10 mouse cellular contexts compared by ENCODE assay signal in the genomic region with DNA sequence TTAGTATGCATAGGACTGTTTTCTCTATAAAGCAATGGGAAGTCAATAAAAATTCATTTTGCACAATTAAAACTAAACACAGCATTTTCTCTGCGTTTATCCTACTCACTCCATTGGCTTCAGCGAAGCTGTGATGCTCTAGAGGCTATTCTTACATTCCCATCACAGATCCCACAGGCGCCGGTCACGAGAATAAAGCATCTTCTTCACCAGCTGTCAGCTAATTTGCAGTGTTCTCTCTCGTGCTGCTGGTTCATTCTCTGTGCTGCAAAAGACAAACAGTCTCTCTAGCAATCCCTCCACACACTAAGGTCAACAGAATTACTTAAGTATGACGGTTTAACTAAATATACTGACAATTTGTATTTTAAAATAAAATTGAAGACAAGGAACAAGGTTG. TPM values are rescaled to one million over a fixed set of nuclear protein-coding genes. Genes with fewer than 3 reads are reported as not detected.
DNase-seq lines count a peak whose midpoint lies in the region; ATAC-seq and TF ChIP-seq lines count a peak whose summit lies in the region.
"Had no signal": no experiment of that assay in that cellular context is flagged by ENCODE, and none has a peak within 500 bp of the region (broad histone marks: within the 10 kb centered on the region; RNA-seq: fewer than 3 reads in every experiment).

No protein-coding gene starts in this region.

- TF ChIP-seq CTCF in hindbrain, postnatal 0 days (IDR thresholded peaks at IDR 0.05; ENCODE audit: low read depth), result no peak

- H3K4me3 ChIP-seq in midbrain, embryonic 11.5 days (ENCODE audit: low read depth, low read length), result no peak overlapping the region
- H3K4me3 ChIP-seq in midbrain, embryonic 10.5 days, result no peak overlapping the region
- H3K4me3 ChIP-seq in hindbrain, postnatal 0 days (ENCODE audit: low read length), result no peak overlapping the region
- no peak overlapping the region for H3K4me3 ChIP-seq in midbrain, embryonic 14.5 days (replicated peaks; ENCODE audit: low read depth, low read length)

- H3K27ac ChIP-seq in midbrain, embryonic 11.5 days (ENCODE audit: low read depth, low read length), result no peak overlapping the region
- no peak overlapping the region for H3K27ac ChIP-seq in midbrain, embryonic 10.5 days (replicated peaks)
- H3K27ac ChIP-seq in hindbrain, postnatal 0 days, result no peak overlapping the region
- no peak overlapping the region for H3K27ac ChIP-seq in midbrain, embryonic 14.5 days (replicated peaks; ENCODE audit: low read depth, low read length)

- 0 out of 2 replicates have a peak, but pooled peaks have one; percentile 10 for ATAC-seq in midbrain, embryonic 11.5 days (ENCODE audit: low FRiP score)
- ATAC-seq in hindbrain, postnatal 0 days, result 0 out of 2 replicates have a peak, but pooled peaks have one; percentile 55
- no peak for ATAC-seq in midbrain, embryonic 14.5 days (ENCODE audit: low FRiP score, low TSS enrichment)
- ATAC-seq in inflammation-experienced regulatory T-cells, adult 6 months, result no peak

- no peak overlapping the region for H3K4me2 ChIP-seq in midbrain, embryonic 11.5 days
- no peak overlapping the region for H3K4me2 ChIP-seq in hindbrain, postnatal 0 days (ENCODE audit: low read depth, low read length)
- H3K4me2 ChIP-seq in midbrain, embryonic 14.5 days (ENCODE audit: low read length), result no peak overlapping the region

- no peaks in the 10 kb centered on the region for H3K27me3 ChIP-seq in midbrain, embryonic 11.5 days (ENCODE audit: control insufficient read depth, insufficient read depth, low read length)
- H3K27me3 ChIP-seq in midbrain, embryonic 10.5 days (ENCODE audit: low read depth, poor library complexity, severe bottlenecking), result no peaks in the 10 kb centered on the region
- no peaks in the 10 kb centered on the region for H3K27me3 ChIP-seq in hindbrain, postnatal 0 days (ENCODE audit: insufficient read depth, low read length)
- H3K27me3 ChIP-seq in midbrain, embryonic 14.5 days (ENCODE audit: control insufficient read depth, insufficient read depth, low read length), result no peaks in the 10 kb centered on the region
- H3K27me3 ChIP-seq: CH12.LX had no signal

- H3K4me1 ChIP-seq in midbrain, embryonic 11.5 days (ENCODE audit: control insufficient read depth, insufficient read depth, low read length), result no peaks in the 10 kb centered on the region
- peaks cover 11% of the 10 kb centered on the region; the same call in 1 of the 2 replicates for H3K4me1 ChIP-seq in midbrain, embryonic 10.5 days
- H3K4me1 ChIP-seq in hindbrain, postnatal 0 days (ENCODE audit: insufficient read depth, low read length), result peaks cover 6% of the 10 kb centered on the region; the same call in 1 of the 2 replicates
- H3K4me1 ChIP-seq in midbrain, embryonic 14.5 days (ENCODE audit: control insufficient read depth, insufficient read depth, low read length), result peaks cover 35% of the 10 kb centered on the region

- WGBS in midbrain, embryonic 11.5 days, result 70% methylated on average over 7 of the region's 7 CpGs
- WGBS in midbrain, embryonic 10.5 days, result 79% methylated on average over 7 of the region's 7 CpGs
- WGBS in hindbrain, postnatal 0 days, result 35% methylated on average over 7 of the region's 7 CpGs
- 45% methylated on average over 7 of the region's 7 CpGs for WGBS in midbrain, embryonic 14.5 days

- H3K36me3 ChIP-seq in midbrain, embryonic 11.5 days (ENCODE audit: control insufficient read depth, insufficient read depth, low read length), result no peaks in the 10 kb centered on the region
- H3K36me3 ChIP-seq in midbrain, embryonic 10.5 days, result peaks cover 46% of the 10 kb centered on the region
- no peaks in the 10 kb centered on the region for H3K36me3 ChIP-seq in hindbrain, postnatal 0 days (ENCODE audit: insufficient read depth, low read length)
- H3K36me3 ChIP-seq in midbrain, embryonic 14.5 days (ENCODE audit: control insufficient read depth, insufficient read depth, low read length), result peaks cover 17% of the 10 kb centered on the region; the same call in 1 of the 2 replicates

- no peak for DNase-seq in midbrain, embryonic 11.5 days (ENCODE audit: low spot score, missing footprints)
- no peak for DNase-seq in midbrain, embryonic 10.5 days (ENCODE audit: low spot score)
- peak; percentile 52 for DNase-seq in hindbrain, postnatal 0 days (ENCODE audit: low spot score)
- DNase-seq in midbrain, embryonic 14.5 days, result peak; percentile 46
- no peak for DNase-seq in kidney, postnatal 14 days
- no peak for DNase-seq in adrenal gland, adult 2 months
- DNase-seq in ovary, postnatal 36 days (ENCODE audit: low spot score), result no peak
- DNase-seq: lung, postnatal 10 days had no signal

- H3K9me3 ChIP-seq in midbrain, embryonic 11.5 days (ENCODE audit: control insufficient read depth, low read length), result no peaks in the 10 kb centered on the region
- no peaks in the 10 kb centered on the region for H3K9me3 ChIP-seq in midbrain, embryonic 10.5 days (replicated peaks)
- H3K9me3 ChIP-seq in hindbrain, postnatal 0 days (ENCODE audit: low read length), result no peaks in the 10 kb centered on the region
- no peaks in the 10 kb centered on the region for H3K9me3 ChIP-seq in midbrain, embryonic 14.5 days (ENCODE audit: control insufficient read depth, low read length)

- H3K9ac ChIP-seq in midbrain, embryonic 11.5 days (ENCODE audit: low read length), result no peak overlapping the region
- no peak overlapping the region for H3K9ac ChIP-seq in hindbrain, postnatal 0 days (replicated peaks; ENCODE audit: low read length)
- H3K9ac ChIP-seq in midbrain, embryonic 14.5 days (replicated peaks; ENCODE audit: low read length), result no peak overlapping the region

RNA-seq across cellular contexts. Expression of gene Rnf146, which starts 8.1 kb away (rescaled TPM):
- 67.3 and 69.7 TPM in 2 replicates for polyA plus RNA-seq in midbrain, embryonic 11.5 days (2014; fragmentation: Nextera tagmentation; extraction: Ambion mirVana)
- polyA plus RNA-seq in midbrain, embryonic 10.5 days (2016; fragmentation: Nextera tagmentation; extraction: Ambion mirVana), result 47.6 and 58.8 TPM in 2 replicates
- 43.0 and 47.2 TPM in 2 replicates for total RNA-seq in hindbrain, postnatal 0 days (2014; rRNA removed)
- 56.3 and 61.7 TPM in 2 replicates for polyA plus RNA-seq in hindbrain, postnatal 0 days (2015; fragmentation: Nextera tagmentation; extraction: Ambion mirVana)
- 78.4 and 78.7 TPM in 2 replicates for polyA plus RNA-seq in midbrain, embryonic 14.5 days (2014; fragmentation: Nextera tagmentation; extraction: Ambion mirVana)
- total RNA-seq in adrenal gland, adult 2 months (2021), result 10 to 100 TPM; 39.5 to 55.1 TPM
- polyA plus RNA-seq in adrenal gland, adult 2 months (2012; rRNA removed), result 6.7 and 9.6 TPM in 2 replicates
- 10 to 100 TPM; 57.6 to 69.4 (median 67.7) TPM for polyA plus RNA-seq in inflammation-experienced regulatory T-cells, adult 6 months (2017; shearing (Covaris generic))

RNA-seq across cellular contexts. Expression of gene Echdc1, which starts 41.2 kb away (rescaled TPM):
- polyA plus RNA-seq in midbrain, embryonic 11.5 days (2014; fragmentation: Nextera tagmentation; extraction: Ambion mirVana), result 27.7 and 30.8 TPM in 2 replicates
- 24.3 and 27.3 TPM in 2 replicates for polyA plus RNA-seq in midbrain, embryonic 10.5 days (2016; fragmentation: Nextera tagmentation; extraction: Ambion mirVana)
- 11.4 and 15.1 TPM in 2 replicates for total RNA-seq in hindbrain, postnatal 0 days (2014; rRNA removed)
- 33.7 and 37.1 TPM in 2 replicates for polyA plus RNA-seq in hindbrain, postnatal 0 days (2015; fragmentation: Nextera tagmentation; extraction: Ambion mirVana)
- polyA plus RNA-seq in midbrain, embryonic 14.5 days (2014; fragmentation: Nextera tagmentation; extraction: Ambion mirVana), result 20.9 and 24.6 TPM in 2 replicates
- 100 to 1,000 TPM; 140 to 182 TPM for total RNA-seq in adrenal gland, adult 2 months (2021)
- polyA plus RNA-seq in adrenal gland, adult 2 months (2012; rRNA removed), result 1.8 and 3.2 TPM in 2 replicates
- 10 to 100 TPM; 27.4 to 38.1 (median 28.4) TPM for polyA plus RNA-seq in inflammation-experienced regulatory T-cells, adult 6 months (2017; shearing (Covaris generic))

Comparison
In these comparisons a context has a peak if more than half of its experiments do, and no peak if none do; other contexts are left out.
1. ATAC-seq: peak in midbrain, embryonic 11.5 days (single experiment) and hindbrain, postnatal 0 days (single experiment); none in midbrain, embryonic 14.5 days (single experiment) and inflammation-experienced regulatory T-cells, adult 6 months (single experiment).
2. DNase-seq: peak in hindbrain, postnatal 0 days (single experiment) and midbrain, embryonic 14.5 days (single experiment); none in midbrain, embryonic 11.5 days (single experiment), midbrain, embryonic 10.5 days (single experiment), kidney, postnatal 14 days (single experiment), adrenal gland, adult 2 months (single experiment) and ovary, postnatal 36 days (single experiment).